Mouse (Mus musculus) heart, adult 2 months (tissue): ENCODE measurements at regions not wholly inside any gene's neighbourhood (a gene's known extent, or its start where the extent isn't known, plus 50 kb on each side); places are given as distances from the start of the nearest gene placed in this dataset.

Experiments
- CTCF ChIP-seq: fragments of 200-600 bp; IDR thresholded peaks from 2 replicates; pipeline ENCODE4 v1.8.1; 2022; ENCODE audit warnings: antibody characterized with exemption, mild to moderate bottlenecking, moderate library complexity
- EP300 ChIP-seq: fragments of 200-500 bp; IDR thresholded peaks from 2 replicates; pipeline ENCODE4 v1.6.1; 2011; ENCODE audit warnings: low read depth, low read length, control low read depth; ENCODE audit not compliant: insufficient read depth
- POLR2A ChIP-seq: fragments of 200-500 bp; IDR thresholded peaks from 2 replicates; pipeline ENCODE4 v1.6.1; 2011; ENCODE audit warnings: mild to moderate bottlenecking, low read depth, low read length, control low read depth; ENCODE audit not compliant: insufficient read depth

GRCm38 (mm10) chr19:26323682-26324081 is 281.2 kb upstream of the Smarca2 start:
- TF ChIP-seq CTCF (no peak), POLR2A (no peak), EP300 (no peak)
